Mouse (Mus musculus) hindbrain, postnatal 0 days (tissue): ENCODE data around the gene Cdh13. TPM values are rescaled to one million over a fixed set of nuclear protein-coding genes. Genes with fewer than 3 reads are reported as not detected.

Experiments
- ATAC-seq: fragments of 200-750 bp; cut with Nextera tagmentation; 2 replicates; pipeline ENCODE4 v1.8.0; 2017; ENCODE audit warnings: mild to moderate bottlenecking, moderate TSS enrichment, moderate library complexity
- DNase-seq: peaks from one replicate; pipeline ENCODE4 v3.0.0-alpha.2; 2015; ENCODE audit warnings: low spot score
- H3K27ac ChIP-seq: fragments of 300-500 bp; sonication (generic); 2 replicates; pipeline ENCODE4 v1.5.1; 2014; ENCODE audit warnings: mild to moderate bottlenecking
- H3K27me3 ChIP-seq: fragments of 300-500 bp; sonication (generic); 2 replicates; pipeline ENCODE4 v1.6.1; 2014; ENCODE audit warnings: low read length, mixed read lengths; ENCODE audit not compliant: insufficient read depth
- H3K36me3 ChIP-seq: fragments of 300-500 bp; sonication (generic); 2 replicates; pipeline ENCODE4 v1.6.1; 2014; ENCODE audit warnings: low read length, mixed read lengths; ENCODE audit not compliant: insufficient read depth
- H3K4me1 ChIP-seq: fragments of 300-500 bp; sonication (generic); 2 replicates; pipeline ENCODE4 v1.6.1; 2014; ENCODE audit warnings: antibody characterized with exemption, low read length, mixed read lengths; ENCODE audit not compliant: insufficient read depth
- H3K4me2 ChIP-seq: fragments of 300-500 bp; sonication (generic); 2 replicates; pipeline ENCODE4 v1.6.1; 2014; ENCODE audit warnings: low read depth, mild to moderate bottlenecking, low read length, moderate library complexity, mixed read lengths
- H3K4me3 ChIP-seq: fragments of 300-500 bp; sonication (generic); 2 replicates; pipeline ENCODE4 v1.5.1; 2014; ENCODE audit warnings: low read length
- H3K9ac ChIP-seq: fragments of 300-500 bp; sonication (generic); replicated peaks from 2 replicates; pipeline ENCODE4 v1.6.1; 2014; ENCODE audit warnings: mild to moderate bottlenecking, low read length, moderate library complexity, mixed read lengths
- H3K9me3 ChIP-seq: fragments of 300-500 bp; sonication (generic); 2 replicates; pipeline ENCODE4 v1.6.1; 2016; ENCODE audit warnings: low read length, mixed read lengths
- CTCF ChIP-seq: IDR thresholded peaks from 2 replicates; pipeline ENCODE4 v1.5.1; 2016; ENCODE audit warnings: antibody characterized with exemption, control low read depth, low read depth
- WGBS: fragments of 180-500 bp; shearing (Covaris S2); extraction: QIAGEN DNeasy Blood & Tissue Kit; methylation state at CpG from one replicate; pipeline ENCODE4 v1.1.7; 2014; 5-methylcytosine and 5-hydroxymethylcytosine counted together
- polyA plus RNA-seq: library from polyadenylated mRNA; unstranded; fragments of >200 nt; fragmentation: Nextera tagmentation; extraction: Ambion mirVana; gene quantifications from 2 replicates; pipeline ENCODE4 v1.2.1, GENCODE M21; 2015
- total RNA-seq: library from RNA; depleted of rRNA; stranded (reverse); fragments of >200 nt; gene quantifications from 2 replicates; pipeline ENCODE4 v1.2.3, GENCODE M21; 2014

Gene Cdh13
- total and polyA plus RNA-seq, 2 experiments from 2014 or later: 137 to 141 TPM

- Histone ChIP-seq H3K4me3 (no peak overlapping the region), H3K36me3 (no peaks in the 10 kb centered on the region), H3K9me3 (no peaks in the 10 kb centered on the region), H3K4me1 (0 out of 2 replicates have a peak, but pooled peaks cover 6% of the 10 kb centered on the region), H3K9ac (no peak overlapping the region), H3K27me3 (no peaks in the 10 kb centered on the region), H3K27ac (no peak overlapping the region), H3K4me2 (no peak overlapping the region)
- TF ChIP-seq CTCF: no peak
- DNase-seq (no peak), ATAC-seq (no peak)
- 26% methylated on average over 8 of the region's 8 CpGs for WGBS
These were observed 876.3 kb downstream of the Cdh13 start for GRCm38 (mm10) chr8:119159794-119160193.

DNA sequence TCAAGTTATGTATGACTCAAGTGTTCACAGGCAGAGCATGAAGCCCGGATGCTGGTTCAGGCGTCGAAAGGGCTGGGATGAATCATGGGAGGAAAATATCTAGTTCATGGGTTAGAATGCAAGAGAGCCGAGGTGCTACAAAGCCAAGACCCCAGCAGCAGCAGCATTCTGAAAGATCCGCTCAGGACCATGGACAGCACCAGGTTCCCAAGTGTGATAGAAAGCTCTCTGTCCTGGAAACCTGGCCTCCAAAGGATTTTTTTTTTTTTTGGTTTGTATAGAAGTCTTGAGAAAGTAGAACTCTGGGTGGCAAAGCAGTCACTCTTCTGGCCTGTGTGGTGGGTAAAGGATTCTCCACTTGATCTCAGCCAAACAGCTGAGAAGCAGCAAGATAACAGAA, 880.5 kb downstream of the Cdh13 start:
- Histone ChIP-seq H3K36me3 (no peaks in the 10 kb centered on the region), H3K4me2 (no peak overlapping the region), H3K9ac (no peak overlapping the region), H3K27me3 (no peaks in the 10 kb centered on the region), H3K4me3 (no peak overlapping the region), H3K9me3 (no peaks in the 10 kb centered on the region), H3K27ac (no peak overlapping the region), H3K4me1 (no peaks in the 10 kb centered on the region)
- no peak for TF ChIP-seq CTCF
- no peak for DNase-seq
- ATAC-seq: no peak
- 64% methylated on average over 5 of the region's 5 CpGs for WGBS

DNA sequence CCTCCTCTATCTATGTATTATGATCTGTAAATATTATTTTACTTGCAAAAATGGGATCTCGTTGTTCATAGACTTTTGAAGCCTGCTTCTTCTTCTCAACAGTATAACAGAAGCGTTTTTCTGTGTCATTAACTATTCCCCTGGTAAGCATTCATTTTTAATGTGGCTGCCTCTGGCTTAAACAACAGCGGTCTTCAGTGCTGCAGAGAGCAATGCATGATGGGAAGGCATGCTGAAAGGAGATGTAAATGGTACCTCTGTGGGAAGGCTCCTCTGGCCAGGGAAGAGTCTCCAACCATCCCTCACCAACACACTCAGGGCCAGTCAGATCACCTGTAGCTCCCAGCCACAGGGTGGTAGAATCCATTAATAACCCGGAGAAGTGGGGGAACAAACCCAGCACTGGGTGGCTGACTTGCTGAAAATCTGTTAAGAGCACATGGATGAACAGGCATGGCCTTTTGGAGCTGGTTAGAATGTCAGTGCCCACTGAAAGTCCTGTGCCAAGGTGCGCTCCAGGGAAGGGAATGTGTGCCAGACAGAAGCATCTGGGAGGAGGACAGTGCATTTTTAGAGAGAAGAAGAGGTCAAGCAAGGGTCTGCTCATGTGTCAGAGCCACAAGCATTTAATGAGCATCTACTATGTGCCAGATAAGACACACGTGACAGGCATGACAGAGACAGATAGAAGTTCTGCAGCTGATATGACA, 893.8 kb downstream of the Cdh13 start:
- no peak for TF ChIP-seq CTCF
- WGBS: 69% methylated on average over 6 of the region's 6 CpGs

DNA sequence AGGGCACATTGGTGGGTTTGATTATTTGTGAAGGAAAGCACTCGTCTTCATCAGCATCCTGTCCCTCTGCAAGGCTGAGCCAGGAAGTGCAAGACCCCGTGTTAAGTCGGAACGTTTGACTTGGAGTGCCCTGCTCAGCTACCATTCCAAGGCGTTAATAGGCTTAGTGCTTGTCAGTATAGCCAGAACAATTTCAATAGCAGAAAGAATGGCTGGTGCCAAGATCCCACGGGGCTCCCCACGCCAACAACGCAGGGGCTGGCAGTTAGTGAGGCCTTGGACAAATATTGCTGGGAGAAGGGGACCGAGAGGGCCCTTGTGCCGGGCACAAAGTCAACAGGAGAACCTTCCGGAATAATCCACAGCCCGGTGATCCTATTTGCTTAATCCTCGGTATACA, 897.1 kb downstream of the Cdh13 start:
- DNase-seq (peak; percentile 64), ATAC-seq (peak; percentile 58)
- Histone ChIP-seq H3K4me1 (no peaks in the 10 kb centered on the region), H3K36me3 (no peaks in the 10 kb centered on the region), H3K27ac (no peak overlapping the region), H3K27me3 (no peaks in the 10 kb centered on the region), H3K9me3 (no peaks in the 10 kb centered on the region), H3K4me2 (no peak overlapping the region), H3K9ac (no peak overlapping the region), H3K4me3 (no peak overlapping the region)
- WGBS: 32% methylated on average over 13 of the region's 13 CpGs
- TF ChIP-seq CTCF: no peak

More for the DNA sequence above, 893.8 kb downstream of the Cdh13 start:
- Histone ChIP-seq H3K27ac (no peak overlapping the region), H3K4me3 (no peak overlapping the region), H3K4me2 (no peak overlapping the region), H3K9ac (no peak overlapping the region), H3K27me3 (no peaks in the 10 kb centered on the region), H3K36me3 (no peaks in the 10 kb centered on the region), H3K4me1 (no peaks in the 10 kb centered on the region; the same call in 1 of the 2 replicates), H3K9me3 (no peaks in the 10 kb centered on the region)
- ATAC-seq: no peak
- DNase-seq: peak; percentile 35

DNA sequence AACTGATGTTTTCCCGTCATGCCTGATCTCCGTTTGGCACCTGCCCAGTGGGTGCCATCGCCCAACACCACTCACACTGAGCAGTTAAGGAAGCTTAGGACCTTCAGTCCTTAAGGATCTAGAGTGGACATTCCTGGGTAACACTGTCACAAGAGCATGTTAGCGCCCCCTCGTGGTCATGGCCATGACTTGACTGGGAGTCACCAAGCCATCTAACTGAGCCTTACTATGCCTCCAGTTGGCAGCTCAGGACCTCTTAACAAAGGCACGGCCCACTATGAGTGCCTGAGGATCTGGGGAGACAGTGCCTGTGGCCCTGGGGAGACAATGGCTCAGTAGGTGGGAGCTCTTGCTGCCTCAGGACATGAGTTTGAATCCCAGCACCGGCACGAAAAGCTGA, 912.2 kb downstream of the Cdh13 start:
- no peaks in the 10 kb centered on the region for H3K4me1 ChIP-seq
- H3K4me2 ChIP-seq: no peak overlapping the region
- ATAC-seq (no peak), DNase-seq (peak; percentile 60)
- no peak overlapping the region for H3K9ac ChIP-seq
- H3K27ac ChIP-seq: no peak overlapping the region
- peak; percentile 65 for TF ChIP-seq CTCF
- 67% methylated on average over 8 of the region's 8 CpGs for WGBS
- H3K9me3 ChIP-seq: no peaks in the 10 kb centered on the region
- H3K27me3 ChIP-seq: no peaks in the 10 kb centered on the region
- H3K4me3 ChIP-seq: no peak overlapping the region
- no peaks in the 10 kb centered on the region for H3K36me3 ChIP-seq

DNA sequence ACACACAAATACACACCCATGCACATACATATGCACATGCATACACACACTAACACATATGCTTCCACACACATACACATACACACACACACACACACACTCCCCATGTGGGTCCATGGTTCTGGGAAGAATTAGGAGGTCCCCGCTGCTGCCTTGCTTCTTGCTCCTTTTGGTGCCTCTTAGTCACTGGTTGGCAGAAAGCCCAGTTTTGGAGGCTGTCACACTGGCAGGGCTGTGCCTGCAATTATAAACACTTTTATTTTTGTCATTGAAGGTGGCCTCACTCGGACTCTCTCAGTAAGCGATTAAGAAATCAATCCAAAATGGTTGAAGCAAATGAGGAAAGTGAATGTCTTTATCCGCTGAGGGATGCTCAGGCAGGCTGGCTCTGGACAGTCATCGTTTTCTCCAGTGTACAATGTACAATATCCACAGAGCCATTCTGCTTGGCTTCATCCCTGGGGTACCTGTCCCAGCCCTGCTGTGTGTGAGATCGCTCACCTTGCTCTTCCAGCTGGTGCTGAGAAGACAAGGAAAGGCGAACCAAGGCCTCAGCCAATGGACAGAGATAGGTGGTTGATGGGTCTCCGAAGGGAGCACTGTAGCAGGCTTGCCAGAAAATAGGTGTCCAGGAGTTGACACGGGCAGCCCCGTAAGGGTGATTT, 913.1 kb downstream of the Cdh13 start:
- WGBS: 55% methylated on average over 10 of the region's 10 CpGs
- ATAC-seq: 0 out of 2 replicates have a peak, but pooled peaks have one; percentile 15
- H3K27ac ChIP-seq: no peak overlapping the region
- no peak overlapping the region for H3K4me3 ChIP-seq
- peak; percentile 78 for DNase-seq
- no peak for TF ChIP-seq CTCF
- no peak overlapping the region for H3K9ac ChIP-seq
- no peak overlapping the region for H3K4me2 ChIP-seq
- no peaks in the 10 kb centered on the region for H3K27me3 ChIP-seq
- H3K36me3 ChIP-seq: no peaks in the 10 kb centered on the region
- no peaks in the 10 kb centered on the region for H3K4me1 ChIP-seq
- no peaks in the 10 kb centered on the region for H3K9me3 ChIP-seq

- Histone ChIP-seq H3K9ac (no peak overlapping the region), H3K9me3 (no peaks in the 10 kb centered on the region), H3K4me3 (no peak overlapping the region), H3K27ac (no peak overlapping the region), H3K36me3 (no peaks in the 10 kb centered on the region), H3K4me1 (no peaks in the 10 kb centered on the region), H3K27me3 (no peaks in the 10 kb centered on the region), H3K4me2 (no peak overlapping the region)
- 85% methylated on average over 9 of the region's 9 CpGs for WGBS
- TF ChIP-seq CTCF: no peak
- DNase-seq: no peak
- no peak for ATAC-seq
These were observed 925.0 kb downstream of the Cdh13 start for GRCm38 (mm10) chr8:119208567-119208966.
